In genomic region chr4:138288691-138289090, GRCm38 (mm10) we compare ENCODE assay signal across 17 mouse cellular contexts.
"Had no signal": no experiment of that assay in that cellular context is flagged by ENCODE, and none has a peak within 500 bp of the region (broad histone marks: within the 10 kb centered on the region; RNA-seq: fewer than 3 reads in every experiment).

No protein-coding gene starts in this region.

- DNase-seq: kidney, adult 11 months; kidney, adult 9 months; kidney, postnatal 4 days; left cerebral cortex, postnatal 4 days; lung, adult 18-20 months; lung, postnatal 36 days; retina, postnatal 1 day; right cerebral cortex, postnatal 4 days; spleen, adult 18-20 months; thymus, adult 18-20 months; thymus, postnatal 14 days had no signal

- H3K36me3 ChIP-seq: limb, embryonic 13.5 days; midbrain, embryonic 12.5 days; neural tube, embryonic 13.5 days had no signal

- H3K4me2 ChIP-seq: limb, embryonic 13.5 days; midbrain, embryonic 12.5 days; neural tube, embryonic 13.5 days had no signal

- H3K4me3 ChIP-seq: layer of hippocampus, adult 2 months; limb, embryonic 13.5 days; midbrain, embryonic 12.5 days; neural tube, embryonic 13.5 days had no signal

- H3K4me1 ChIP-seq: limb, embryonic 13.5 days; midbrain, embryonic 12.5 days had no signal

- H3K9ac ChIP-seq: limb, embryonic 13.5 days; liver, embryonic 14.5 days; midbrain, embryonic 12.5 days; neural tube, embryonic 13.5 days had no signal

- H3K27ac ChIP-seq: kidney, postnatal 0 days; layer of hippocampus, adult 2 months; limb, embryonic 13.5 days; liver, embryonic 14.5 days; midbrain, embryonic 12.5 days; neural tube, embryonic 13.5 days had no signal

- H3K9me3 ChIP-seq: limb, embryonic 13.5 days; midbrain, embryonic 12.5 days; neural tube, embryonic 13.5 days had no signal

- H3K27me3 ChIP-seq: midbrain, embryonic 12.5 days; neural tube, embryonic 13.5 days had no signal
